Mouse (Mus musculus): ENCODE measurements around the gene Tex33. TPM values are rescaled to one million over a fixed set of nuclear protein-coding genes. Genes with fewer than 3 reads are reported as not detected.

Tex33 gene
- polyA plus RNA-seq, 1 experiment from 2014 or later: not detected

DNA sequence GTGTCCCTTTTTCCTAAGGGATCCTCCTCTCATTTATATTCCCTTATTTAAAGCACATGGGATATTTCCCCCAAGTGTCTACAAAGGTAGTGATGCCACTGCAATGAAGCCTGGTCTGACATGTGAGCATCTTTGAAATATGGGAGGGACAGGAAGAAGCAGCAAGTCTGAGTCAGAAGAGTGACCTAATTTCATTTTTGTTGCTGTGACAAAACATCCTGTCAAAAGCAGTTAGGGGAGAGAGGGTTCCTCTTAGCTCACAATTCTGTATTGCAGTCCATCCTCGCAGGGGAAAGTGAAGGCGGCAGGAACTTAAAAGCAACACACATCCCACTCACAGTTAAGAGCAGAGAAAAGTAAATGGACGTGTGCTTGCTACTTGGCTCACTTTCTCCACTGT lies 4.9 kb downstream of the Tex33 start:
- Histone ChIP-seq H3K27ac (ENCODE audit: low read depth, low read length) (no peak overlapping the region), H3K4me3 (ENCODE audit: low read depth, low read length) (no peak overlapping the region), H3K27me3 (ENCODE audit: control insufficient read depth, insufficient read depth, low read length) (peaks cover 5% of the 10 kb centered on the region; the same call in 1 of the 2 replicates), H3K4me1 (ENCODE audit: control insufficient read depth, insufficient read depth, low read length) (no peaks in the 10 kb centered on the region), H3K9ac (ENCODE audit: low read depth, low read length) (no peak overlapping the region), H3K36me3 (ENCODE audit: control insufficient read depth, insufficient read depth, low read length) (no peaks in the 10 kb centered on the region), H3K4me2 (no peak overlapping the region), H3K9me3 (replicated peaks; ENCODE audit: control insufficient read depth, low read length) (no peaks in the 10 kb centered on the region)
- ATAC-seq (replicated peaks; ENCODE audit: insufficient number of reproducible peaks, low FRiP score, low TSS enrichment): no peak
- WGBS (ENCODE audit: insufficient replicate concordance): 69% methylated on average over 3 of the region's 3 CpGs

- Histone ChIP-seq H3K36me3 (ENCODE audit: control insufficient read depth, insufficient read depth, low read length) (no peaks in the 10 kb centered on the region), H3K4me2 (no peak overlapping the region), H3K9me3 (replicated peaks; ENCODE audit: control insufficient read depth, low read length) (no peaks in the 10 kb centered on the region), H3K9ac (ENCODE audit: low read depth, low read length) (no peak overlapping the region), H3K4me1 (ENCODE audit: control insufficient read depth, insufficient read depth, low read length) (no peaks in the 10 kb centered on the region), H3K27me3 (ENCODE audit: control insufficient read depth, insufficient read depth, low read length) (peaks cover 5% of the 10 kb centered on the region; the same call in 1 of the 2 replicates), H3K4me3 (ENCODE audit: low read depth, low read length) (no peak overlapping the region), H3K27ac (ENCODE audit: low read depth, low read length) (no peak overlapping the region)
- 88% methylated on average over 1 of the region's 1 CpGs for WGBS (ENCODE audit: insufficient replicate concordance)
- no peak for ATAC-seq (replicated peaks; ENCODE audit: insufficient number of reproducible peaks, low FRiP score, low TSS enrichment)
Observed at GRCm38 (mm10) chr15:78385564-78385963, 10.1 kb downstream of the Tex33 start.

- H3K27me3 ChIP-seq (ENCODE audit: control insufficient read depth, insufficient read depth, low read length): peaks cover 5% of the 10 kb centered on the region; the same call in 1 of the 2 replicates
- no peak for ATAC-seq (replicated peaks; ENCODE audit: insufficient number of reproducible peaks, low FRiP score, low TSS enrichment)
- H3K36me3 ChIP-seq (ENCODE audit: control insufficient read depth, insufficient read depth, low read length): no peaks in the 10 kb centered on the region
- no peaks in the 10 kb centered on the region for H3K9me3 ChIP-seq (replicated peaks; ENCODE audit: control insufficient read depth, low read length)
- no peak overlapping the region for H3K9ac ChIP-seq (ENCODE audit: low read depth, low read length)
- no peak overlapping the region for H3K27ac ChIP-seq (ENCODE audit: low read depth, low read length)
- whole genome bisulfite sequencing (ENCODE audit: insufficient replicate concordance): 63% methylated on average over 7 of the region's 7 CpGs
- H3K4me3 ChIP-seq (ENCODE audit: low read depth, low read length): no peak overlapping the region
- H3K4me2 ChIP-seq: no peak overlapping the region
- H3K4me1 ChIP-seq (ENCODE audit: control insufficient read depth, insufficient read depth, low read length): no peaks in the 10 kb centered on the region
Observed at GRCm38 (mm10) chr15:78384220-78385116, 11.2 kb downstream of the Tex33 start.

- no peak overlapping the region for H3K4me2 ChIP-seq
- H3K4me3 ChIP-seq (ENCODE audit: low read depth, low read length): no peak overlapping the region
- no peak for ATAC-seq (replicated peaks; ENCODE audit: insufficient number of reproducible peaks, low FRiP score, low TSS enrichment)
- no peaks in the 10 kb centered on the region for H3K4me1 ChIP-seq (ENCODE audit: control insufficient read depth, insufficient read depth, low read length)
- H3K9ac ChIP-seq (ENCODE audit: low read depth, low read length): no peak overlapping the region
- H3K36me3 ChIP-seq (ENCODE audit: control insufficient read depth, insufficient read depth, low read length): no peaks in the 10 kb centered on the region
- H3K27me3 ChIP-seq (ENCODE audit: control insufficient read depth, insufficient read depth, low read length): peaks cover 3% of the 10 kb centered on the region; the same call in 1 of the 2 replicates
- no peak overlapping the region for H3K27ac ChIP-seq (ENCODE audit: low read depth, low read length)
- 80% methylated on average over 11 of the region's 11 CpGs for WGBS (ENCODE audit: insufficient replicate concordance)
- no peaks in the 10 kb centered on the region for H3K9me3 ChIP-seq (replicated peaks; ENCODE audit: control insufficient read depth, low read length)
Observed at GRCm38 (mm10) chr15:78383450-78384219, 12.1 kb downstream of the Tex33 start.

DNA sequence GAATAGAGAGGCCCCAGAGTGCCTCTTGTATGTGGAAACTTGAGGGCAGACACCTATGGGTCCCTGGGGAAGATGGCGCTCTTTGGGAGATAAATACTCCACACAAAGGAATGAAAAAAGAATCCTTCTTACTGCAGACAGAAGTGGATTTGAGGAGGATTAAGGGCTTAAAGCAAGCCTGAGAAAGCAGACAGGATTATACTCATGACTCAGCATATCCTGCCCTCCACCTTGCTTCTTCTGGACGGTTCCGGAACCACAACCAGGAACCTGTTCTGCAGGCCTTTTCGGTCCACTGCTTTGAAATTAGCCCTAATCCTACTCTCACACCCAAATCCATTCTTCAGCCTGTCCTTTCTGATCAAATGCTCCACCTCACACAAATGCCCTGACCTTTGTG lies 13.6 kb downstream of the Tex33 start:
- 85% methylated on average over 4 of the region's 4 CpGs for WGBS (ENCODE audit: insufficient replicate concordance)
- Histone ChIP-seq H3K4me2 (no peak overlapping the region), H3K9ac (ENCODE audit: low read depth, low read length) (no peak overlapping the region), H3K9me3 (replicated peaks; ENCODE audit: control insufficient read depth, low read length) (no peaks in the 10 kb centered on the region), H3K4me3 (ENCODE audit: low read depth, low read length) (no peak overlapping the region), H3K36me3 (ENCODE audit: control insufficient read depth, insufficient read depth, low read length) (no peaks in the 10 kb centered on the region), H3K27ac (ENCODE audit: low read depth, low read length) (no peak overlapping the region), H3K4me1 (ENCODE audit: control insufficient read depth, insufficient read depth, low read length) (no peaks in the 10 kb centered on the region), H3K27me3 (ENCODE audit: control insufficient read depth, insufficient read depth, low read length) (peaks cover 2% of the 10 kb centered on the region; the same call in 1 of the 2 replicates)
- no peak for ATAC-seq (replicated peaks; ENCODE audit: insufficient number of reproducible peaks, low FRiP score, low TSS enrichment)

- WGBS (ENCODE audit: insufficient replicate concordance): 62% methylated on average over 4 of the region's 4 CpGs
- H3K9ac ChIP-seq (ENCODE audit: low read depth, low read length): no peak overlapping the region
Observed at GRCm38 (mm10) chr15:78380741-78381140, 15.0 kb downstream of the Tex33 start.

GRCm38 (mm10) chr15:78380208-78380607 lies 15.5 kb downstream of the Tex33 start:
- no peak overlapping the region for H3K9ac ChIP-seq (ENCODE audit: low read depth, low read length)
- H3K4me3 ChIP-seq (ENCODE audit: low read depth, low read length): no peak overlapping the region
- H3K4me1 ChIP-seq (ENCODE audit: control insufficient read depth, insufficient read depth, low read length): no peaks in the 10 kb centered on the region
- H3K36me3 ChIP-seq (ENCODE audit: control insufficient read depth, insufficient read depth, low read length): no peaks in the 10 kb centered on the region
- no peak for ATAC-seq (replicated peaks; ENCODE audit: insufficient number of reproducible peaks, low FRiP score, low TSS enrichment)
- H3K4me2 ChIP-seq: no peak overlapping the region
- no peaks in the 10 kb centered on the region for H3K9me3 ChIP-seq (replicated peaks; ENCODE audit: control insufficient read depth, low read length)
- H3K27ac ChIP-seq (ENCODE audit: low read depth, low read length): no peak overlapping the region
- peaks cover 2% of the 10 kb centered on the region; the same call in 1 of the 2 replicates for H3K27me3 ChIP-seq (ENCODE audit: control insufficient read depth, insufficient read depth, low read length)
- 79% methylated on average over 2 of the region's 2 CpGs for WGBS (ENCODE audit: insufficient replicate concordance)

More at GRCm38 (mm10) chr15:78380741-78381140, 15.0 kb downstream of the Tex33 start:
- no peaks in the 10 kb centered on the region for H3K4me1 ChIP-seq (ENCODE audit: control insufficient read depth, insufficient read depth, low read length)
- H3K27ac ChIP-seq (ENCODE audit: low read depth, low read length): no peak overlapping the region
- peaks cover 2% of the 10 kb centered on the region; the same call in 1 of the 2 replicates for H3K27me3 ChIP-seq (ENCODE audit: control insufficient read depth, insufficient read depth, low read length)
- H3K36me3 ChIP-seq (ENCODE audit: control insufficient read depth, insufficient read depth, low read length): no peaks in the 10 kb centered on the region
- ATAC-seq (replicated peaks; ENCODE audit: insufficient number of reproducible peaks, low FRiP score, low TSS enrichment): no peak
- H3K4me3 ChIP-seq (ENCODE audit: low read depth, low read length): no peak overlapping the region
- H3K4me2 ChIP-seq: no peak overlapping the region
- H3K9me3 ChIP-seq (replicated peaks; ENCODE audit: control insufficient read depth, low read length): no peaks in the 10 kb centered on the region

DNA sequence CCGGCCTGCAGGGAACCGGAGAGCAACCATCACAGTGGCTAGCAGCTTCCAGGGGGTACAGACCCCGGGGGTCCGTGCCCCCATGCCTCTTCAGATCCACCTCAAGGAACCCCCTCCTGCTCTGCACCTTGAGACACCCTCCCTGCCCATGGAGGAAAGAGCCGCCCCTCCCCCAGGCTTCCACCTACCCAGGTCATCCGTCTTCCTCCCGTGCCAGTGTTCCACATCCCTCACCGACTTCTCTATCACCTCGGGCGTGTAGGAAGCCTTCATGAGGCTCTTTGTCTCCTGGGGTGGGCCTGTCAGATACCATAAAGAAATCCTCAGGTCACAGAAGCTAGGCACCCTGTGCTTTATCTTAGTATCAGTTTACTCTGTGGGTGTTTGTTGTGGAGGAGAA lies 17.2 kb downstream of the Tex33 start:
- no peaks in the 10 kb centered on the region for H3K36me3 ChIP-seq (ENCODE audit: control insufficient read depth, insufficient read depth, low read length)
- H3K4me1 ChIP-seq (ENCODE audit: control insufficient read depth, insufficient read depth, low read length): no peaks in the 10 kb centered on the region
- H3K9me3 ChIP-seq (replicated peaks; ENCODE audit: control insufficient read depth, low read length): no peaks in the 10 kb centered on the region
- H3K27ac ChIP-seq (ENCODE audit: low read depth, low read length): no peak overlapping the region
- H3K27me3 ChIP-seq (ENCODE audit: control insufficient read depth, insufficient read depth, low read length): peaks cover 2% of the 10 kb centered on the region; the same call in 1 of the 2 replicates
- no peak overlapping the region for H3K4me2 ChIP-seq
- WGBS (ENCODE audit: insufficient replicate concordance): 74% methylated on average over 10 of the region's 10 CpGs
- no peak for ATAC-seq (replicated peaks; ENCODE audit: insufficient number of reproducible peaks, low FRiP score, low TSS enrichment)
- H3K9ac ChIP-seq (ENCODE audit: low read depth, low read length): no peak overlapping the region
- H3K4me3 ChIP-seq (ENCODE audit: low read depth, low read length): no peak overlapping the region
